Mouse (Mus musculus) bone marrow, adult 2 months (tissue): ENCODE measurements at regions not wholly inside any gene's neighbourhood (a gene's known extent, or its start where the extent isn't known, plus 50 kb on each side); places are given as distances from the start of the nearest gene placed in this dataset.
"Not testable (repeated sequence)": the region's sequence is repeated elsewhere in the genome, so short reads cannot be mapped to it uniquely, and the experiment has no call there.

ENCODE experiments used
- H3K27ac ChIP-seq: fragments of 200-500 bp; 2 replicates; pipeline ENCODE4 v1.5.1; 2012; ENCODE audit warnings: low read depth, mild to moderate bottlenecking, control low read depth, inconsistent platforms, low read length; ENCODE audit not compliant: control insufficient read depth, poor library complexity, insufficient read depth
- H3K4me1 ChIP-seq: fragments of 200-500 bp; 2 replicates; pipeline ENCODE4 v1.6.1; 2011; ENCODE audit warnings: low read length; ENCODE audit not compliant: control insufficient read depth, insufficient read depth
- H3K4me3 ChIP-seq: fragments of 200-500 bp; replicated peaks from 2 replicates; pipeline ENCODE3; 2011; ENCODE audit warnings: mild to moderate bottlenecking, low read depth, low read length, control low read depth; ENCODE audit not compliant: control insufficient read depth
- CTCF ChIP-seq: fragments of 200-500 bp; IDR thresholded peaks from 2 replicates; pipeline ENCODE4 v1.5.1; 2011; ENCODE audit warnings: low read length, control low read depth; ENCODE audit not compliant: control insufficient read depth, insufficient read depth
- POLR2A ChIP-seq: fragments of 200-500 bp; IDR thresholded peaks from 2 replicates; pipeline ENCODE4 v1.6.1; 2011; ENCODE audit warnings: low read depth, mild to moderate bottlenecking, control low read depth, low read length, borderline replicate concordance; ENCODE audit not compliant: control insufficient read depth
- WGBS: fragments of 180-500 bp; shearing (Covaris S2); methylation state at CpG from one replicate; pipeline ENCODE4 v1.1.7; 2018; 5-methylcytosine and 5-hydroxymethylcytosine counted together

GRCm38 (mm10) chr7:73688451-73688850 lies 51.7 kb upstream of the Fam174b start:
- Histone ChIP-seq H3K27ac (no peak overlapping the region), H3K4me1 (no peaks in the 10 kb centered on the region), H3K4me3 (no peak overlapping the region)
- TF ChIP-seq CTCF (no peak), POLR2A (no peak)
- 62% methylated on average over 7 of the region's 7 CpGs for WGBS

DNA sequence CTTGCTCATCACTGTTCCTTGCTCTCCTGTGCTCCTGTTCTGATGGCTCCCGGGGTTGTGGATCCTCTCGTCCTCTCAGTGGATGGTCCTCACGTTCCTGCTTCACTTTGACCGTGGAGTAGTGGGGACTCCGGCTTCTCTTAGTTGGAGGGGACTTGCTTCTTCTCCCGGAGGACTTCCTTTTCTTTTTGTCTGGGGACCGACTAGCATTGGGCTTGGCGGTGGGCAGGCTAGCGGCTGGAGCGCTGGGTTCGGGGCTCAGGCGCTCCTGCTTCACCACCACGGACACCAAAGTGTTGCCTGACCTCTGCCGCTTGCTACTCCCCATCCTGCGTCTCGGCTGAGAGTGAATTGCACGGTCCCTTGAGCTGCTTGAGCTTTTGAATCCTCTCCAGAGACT lies 53.9 kb upstream of the Fam174b start:
- 89% methylated on average over 17 of the region's 17 CpGs for WGBS
- not testable (repeated sequence) for H3K4me1 ChIP-seq, H3K4me3 ChIP-seq, H3K27ac ChIP-seq

DNA sequence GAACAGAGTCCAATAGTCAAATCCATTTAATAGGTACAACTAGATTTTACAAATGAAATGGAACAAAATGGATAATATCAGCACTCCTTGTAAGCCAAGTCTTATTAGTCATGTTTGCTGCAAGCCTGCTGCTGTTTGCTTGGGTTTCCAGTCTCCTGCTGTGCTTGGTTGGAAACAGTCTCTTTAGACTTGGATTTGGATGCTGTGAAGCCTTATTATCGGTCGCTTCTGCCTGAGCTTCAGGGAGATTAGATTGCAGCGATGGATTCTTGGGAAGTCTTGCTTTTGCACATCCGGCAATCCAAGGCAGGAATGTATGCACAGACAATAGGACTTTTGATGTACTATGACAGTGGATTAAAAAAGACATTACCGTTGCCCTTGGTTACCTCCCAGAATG lies 57.3 kb upstream of the Fam174b start:
- TF ChIP-seq CTCF, result no peak
- TF ChIP-seq POLR2A, result no peak
- H3K4me1 ChIP-seq, result no peaks in the 10 kb centered on the region
- H3K27ac ChIP-seq, result no peak overlapping the region
- 83% methylated on average over 5 of the region's 5 CpGs for WGBS
- H3K4me3 ChIP-seq, result no peak overlapping the region

DNA sequence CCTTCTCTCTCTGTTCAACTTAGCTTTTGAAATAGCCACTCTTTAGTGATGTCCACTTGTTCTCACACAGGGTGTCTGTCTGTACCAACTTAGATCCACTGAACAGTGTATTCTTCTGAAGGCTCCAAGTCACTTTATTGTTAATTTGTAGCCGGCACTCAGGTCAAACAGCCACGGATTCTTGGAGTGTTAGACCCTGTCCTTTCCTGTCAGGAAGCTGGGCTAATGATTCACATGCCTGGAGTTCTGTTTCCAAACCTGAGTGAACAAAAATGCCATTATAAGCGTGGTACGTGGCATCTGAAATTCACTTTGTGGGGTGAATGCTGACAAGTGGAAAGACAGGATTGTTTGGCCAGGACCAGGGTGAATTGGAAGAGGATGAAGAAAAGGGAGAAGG lies 69.5 kb upstream of the Fam174b start:
- TF ChIP-seq POLR2A (no peak), CTCF (no peak)
- Histone ChIP-seq H3K4me1 (no peaks in the 10 kb centered on the region), H3K4me3 (no peak overlapping the region), H3K27ac (no peak overlapping the region)
- 42% methylated on average over 4 of the region's 4 CpGs for WGBS

- Histone ChIP-seq H3K27ac (no peak overlapping the region), H3K4me1 (no peaks in the 10 kb centered on the region), H3K4me3 (no peak overlapping the region)
- no peak for TF ChIP-seq CTCF
- TF ChIP-seq POLR2A, result no peak
- WGBS, result 66% methylated on average over 2 of the region's 2 CpGs
These were observed 71.3 kb upstream of the Fam174b start for GRCm38 (mm10) chr7:73668791-73669190.

GRCm38 (mm10) chr7:73666921-73667675 lies 73.0 kb upstream of the Fam174b start:
- no peaks in the 10 kb centered on the region for H3K4me1 ChIP-seq
- no peak overlapping the region for H3K27ac ChIP-seq
- TF ChIP-seq CTCF, result no peak
- no peak for TF ChIP-seq POLR2A
- WGBS, result 75% methylated on average over 14 of the region's 14 CpGs
- H3K4me3 ChIP-seq, result no peak overlapping the region

DNA sequence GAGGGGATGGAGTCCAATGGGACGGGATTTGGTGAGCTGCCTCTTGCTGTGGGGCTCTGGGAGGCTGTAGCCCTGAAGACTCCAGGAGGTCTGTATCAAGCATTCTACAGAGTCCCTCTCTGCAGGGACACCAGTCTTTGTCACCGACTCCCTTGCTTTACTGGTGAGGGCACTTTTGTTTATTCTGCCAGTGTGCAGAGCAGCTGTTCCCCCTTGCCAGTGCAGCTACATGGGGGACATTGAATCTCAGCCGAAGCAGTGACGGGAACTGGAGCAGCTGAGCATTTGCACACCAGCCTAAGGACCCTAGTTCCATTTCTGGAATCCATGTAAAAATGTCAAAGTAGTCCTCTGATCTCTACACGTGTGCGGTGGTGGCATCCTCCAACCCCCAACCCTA lies 75.1 kb upstream of the Fam174b start:
- H3K4me3 ChIP-seq, result no peak overlapping the region
- no peak overlapping the region for H3K27ac ChIP-seq
- H3K4me1 ChIP-seq, result no peaks in the 10 kb centered on the region
- WGBS, result 78% methylated on average over 6 of the region's 6 CpGs
- no peak for TF ChIP-seq POLR2A
- no peak for TF ChIP-seq CTCF

DNA sequence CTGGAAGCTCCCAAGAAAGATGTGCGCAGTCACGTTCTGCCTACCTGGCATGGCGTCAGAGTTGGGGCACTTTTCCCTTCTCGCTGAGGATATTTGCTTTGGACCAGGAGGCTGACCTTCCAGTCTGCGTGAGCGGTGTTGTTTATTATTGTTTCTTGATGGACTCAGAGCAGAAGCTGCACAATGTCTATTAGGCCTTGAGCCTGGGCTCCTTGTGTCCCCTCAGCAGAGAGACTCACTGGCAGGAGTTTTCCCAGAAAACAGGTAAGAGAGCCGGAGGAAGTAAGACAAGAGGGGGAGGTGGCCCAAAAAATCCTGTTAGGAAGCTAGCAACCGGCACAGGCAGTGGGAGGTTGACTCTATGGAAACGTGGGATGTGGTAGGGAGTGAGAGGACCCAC lies 77.6 kb upstream of the Fam174b start:
- Histone ChIP-seq H3K27ac (no peak overlapping the region), H3K4me3 (no peak overlapping the region), H3K4me1 (no peaks in the 10 kb centered on the region)
- WGBS, result 83% methylated on average over 9 of the region's 9 CpGs
- no peak for TF ChIP-seq POLR2A
- no peak for TF ChIP-seq CTCF

GRCm38 (mm10) chr7:73661901-73662300 lies 78.2 kb upstream of the Fam174b start:
- H3K27ac ChIP-seq, result no peak overlapping the region
- 81% methylated on average over 3 of the region's 3 CpGs for WGBS
- no peak for TF ChIP-seq CTCF
- TF ChIP-seq POLR2A, result no peak
- H3K4me1 ChIP-seq, result no peaks in the 10 kb centered on the region
- no peak overlapping the region for H3K4me3 ChIP-seq
